Mouse (Mus musculus) olfactory bulb, adult 2 months (tissue): Measurements from ENCODE around the gene Aim2. TPM values are rescaled to one million over a fixed set of nuclear protein-coding genes. Genes with fewer than 3 reads are reported as not detected.
"Not testable (repeated sequence)": the region's sequence is repeated elsewhere in the genome, so short reads cannot be mapped to it uniquely, and the experiment has no call there.

Source experiments
- H3K27ac ChIP-seq: fragments of 200-500 bp; 2 replicates; pipeline ENCODE4 v1.5.1; 2012; ENCODE audit warnings: low read depth, low read length; ENCODE audit not compliant: insufficient read depth
- H3K4me1 ChIP-seq: fragments of 200-500 bp; 2 replicates; pipeline ENCODE4 v1.6.1; 2012; ENCODE audit warnings: low read length; ENCODE audit not compliant: control insufficient read depth, insufficient read depth
- H3K4me3 ChIP-seq: fragments of 200-500 bp; 2 replicates; pipeline ENCODE4 v1.5.1; 2012; ENCODE audit warnings: mild to moderate bottlenecking, low read depth, low read length, moderate library complexity; ENCODE audit not compliant: insufficient read depth
- CTCF ChIP-seq: fragments of 200-500 bp; IDR thresholded peaks from 2 replicates; pipeline ENCODE4 v1.5.1; 2012; ENCODE audit warnings: low read depth, mild to moderate bottlenecking, low read length, moderate library complexity; ENCODE audit not compliant: insufficient read depth
- POLR2A ChIP-seq: fragments of 200-500 bp; IDR thresholded peaks from 2 replicates; pipeline ENCODE4 v1.6.1; 2012; ENCODE audit warnings: mild to moderate bottlenecking, low read depth, low read length, moderate library complexity; ENCODE audit not compliant: insufficient read depth
- WGBS: fragments of 180-500 bp; shearing (Covaris S2); methylation state at CpG from one replicate; pipeline ENCODE4 v1.1.7; 2018; 5-methylcytosine and 5-hydroxymethylcytosine counted together
- polyA plus RNA-seq: library from polyadenylated mRNA; stranded (reverse); fragments of >200 nt; gene quantifications from 2 replicates; pipeline ENCODE4 v1.2.4, GENCODE M21; 2012; ENCODE audit warnings: low replicate concordance; ENCODE audit not compliant: missing spikeins, insufficient read depth, insufficient read length

Aim2 gene
- polyA plus RNA-seq, 1 experiment, result not detected

DNA sequence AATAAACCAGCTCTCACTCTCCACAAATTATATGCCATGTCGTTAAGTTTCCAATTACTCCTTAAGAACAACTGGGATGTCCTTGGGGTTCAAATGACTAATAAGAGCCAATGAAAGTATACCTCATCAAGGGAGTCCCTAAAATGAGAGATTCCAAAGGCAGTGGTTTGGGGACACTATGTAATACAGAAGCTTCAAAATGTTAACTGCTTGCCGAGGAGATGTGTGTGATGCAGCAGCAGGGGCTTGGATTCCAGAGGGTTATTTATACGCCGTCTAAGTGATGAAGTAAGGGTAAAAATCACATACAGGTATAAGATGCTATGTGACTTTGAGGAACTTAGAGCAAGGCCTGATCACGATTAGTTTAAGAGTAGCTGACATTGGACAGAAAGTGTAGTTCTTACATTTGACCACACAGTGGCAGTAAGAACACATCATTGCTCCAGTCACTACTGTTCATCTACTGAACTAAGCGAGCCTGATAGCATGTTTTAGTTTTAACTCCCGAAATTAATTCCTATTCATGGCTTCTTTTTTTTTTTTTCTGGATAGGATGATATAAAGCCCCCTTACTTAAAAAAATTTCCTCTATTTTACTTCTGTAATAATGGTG, 105.6 kb downstream of the Aim2 start:
- no peak overlapping the region for H3K4me3 ChIP-seq
- 43% methylated on average over 7 of the region's 7 CpGs for whole genome bisulfite sequencing
- no peak overlapping the region for H3K27ac ChIP-seq
- no peak for TF ChIP-seq CTCF
- TF ChIP-seq POLR2A, result no peak
- H3K4me1 ChIP-seq, result no peaks in the 10 kb centered on the region

DNA sequence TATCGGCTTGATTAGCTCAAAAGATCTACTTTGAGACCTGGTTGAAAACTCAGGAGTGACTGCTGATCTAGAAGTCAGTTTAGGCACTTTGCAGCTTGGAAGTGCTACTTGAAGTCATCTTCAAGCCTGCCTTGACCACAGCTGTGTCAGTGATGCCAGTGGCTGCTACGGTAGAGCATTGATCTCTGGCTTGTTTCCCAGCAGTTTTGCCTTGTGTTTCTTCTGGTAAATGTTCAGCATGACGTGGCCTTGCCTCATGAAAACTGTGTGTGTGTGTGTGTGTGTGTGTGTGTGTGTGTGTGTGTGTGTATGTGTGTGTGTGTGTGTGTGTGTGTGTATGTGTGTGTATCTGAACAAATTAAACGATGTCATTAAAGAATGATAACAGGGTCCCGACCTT, 106.1 kb downstream of the Aim2 start:
- TF ChIP-seq CTCF (no peak), POLR2A (no peak)
- H3K4me3 ChIP-seq, result no peak overlapping the region
- no peaks in the 10 kb centered on the region for H3K4me1 ChIP-seq
- H3K27ac ChIP-seq, result no peak overlapping the region
- WGBS, result 82% methylated on average over 5 of the region's 5 CpGs

DNA sequence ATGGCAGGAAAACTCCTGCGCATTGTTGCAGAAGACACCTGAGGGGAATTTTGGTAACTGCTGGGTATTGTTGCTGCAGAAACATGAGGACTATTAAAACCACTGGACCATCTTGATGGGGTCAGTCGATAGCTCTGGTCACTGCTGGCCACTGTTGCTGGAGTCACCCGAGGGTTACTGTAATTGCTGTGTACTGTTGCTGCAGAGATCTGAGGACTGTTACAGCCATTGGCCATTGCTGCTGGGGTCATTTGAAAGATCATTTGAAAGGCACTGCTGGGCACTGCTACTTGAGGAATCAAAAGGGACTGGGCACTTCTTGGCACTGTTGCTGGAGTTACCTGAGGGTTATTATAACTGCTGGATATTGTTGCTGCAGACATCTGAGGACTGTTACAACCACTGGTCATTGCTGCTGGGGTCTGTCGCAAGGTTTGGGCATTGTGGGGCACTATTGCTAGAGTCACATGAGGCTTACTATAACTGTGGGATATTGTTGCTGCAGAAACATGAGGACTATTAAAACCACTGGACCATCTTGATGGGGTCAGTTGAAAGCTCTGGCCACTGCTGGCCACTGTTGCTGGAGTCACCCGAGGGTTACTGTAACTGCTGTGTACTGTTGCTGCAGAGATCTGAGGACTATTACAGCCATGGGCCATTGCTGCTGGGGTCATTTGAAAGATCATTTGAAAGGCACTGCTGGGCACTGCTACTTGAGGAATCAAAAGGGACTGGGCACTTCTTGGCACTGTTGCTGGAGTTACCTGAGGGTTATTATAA, 129.9 kb downstream of the Aim2 start:
- H3K4me1 ChIP-seq, H3K4me3 ChIP-seq, H3K27ac ChIP-seq: not testable (repeated sequence)
- 95% methylated on average over 5 of the region's 5 CpGs for WGBS

GRCm38 (mm10) chr1:173481182-173481574, 130.5 kb downstream of the Aim2 start:
- not testable (repeated sequence) for H3K4me1 ChIP-seq, H3K4me3 ChIP-seq, H3K27ac ChIP-seq
- 80% methylated on average over 3 of the region's 3 CpGs for WGBS

DNA sequence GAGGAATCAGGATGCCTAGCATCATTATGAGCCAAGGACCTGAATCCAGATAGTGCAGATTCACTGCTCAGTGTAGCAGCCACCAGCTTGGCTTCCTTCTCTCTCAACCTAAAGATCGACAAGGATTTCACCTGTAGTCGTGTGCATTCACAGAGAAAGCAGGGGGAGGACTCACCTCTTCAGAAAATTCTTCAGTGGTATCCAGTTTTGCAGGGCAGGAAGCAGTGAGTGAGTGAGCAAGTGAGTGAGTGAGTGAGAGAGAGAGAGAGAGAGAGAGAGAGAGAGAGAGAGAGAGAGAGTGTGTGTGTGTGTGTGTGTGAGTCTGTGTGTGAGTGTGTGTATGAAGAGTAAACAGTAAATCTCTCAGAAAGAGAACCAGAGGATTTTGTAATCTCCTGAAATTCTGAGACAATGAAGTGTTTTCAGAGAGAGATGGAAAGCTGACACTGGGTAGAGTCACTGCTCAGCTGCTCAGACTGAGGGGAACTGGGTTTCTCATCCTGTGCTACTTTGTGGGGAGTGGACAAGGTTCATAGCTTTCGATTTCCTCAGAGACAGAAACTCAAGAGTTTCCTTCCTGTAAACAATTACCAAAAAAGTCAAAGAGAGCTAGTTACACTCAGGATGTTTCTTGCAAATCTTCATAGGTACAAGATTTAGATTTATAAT, 140.3 kb downstream of the Aim2 start, which contains the start of gene Ifi206:
Gene Ifi206, minus strand, starts transcription at position 230 of the 669 bp plus-strand sequence.
- H3K4me3 ChIP-seq, H3K4me1 ChIP-seq, H3K27ac ChIP-seq: not testable (repeated sequence)
- WGBS, result 88% methylated on average over 3 of the region's 3 CpGs

GRCm38 (mm10) chr1:173491483-173491882, 140.8 kb downstream of the Aim2 start:
- not testable (repeated sequence) for H3K27ac ChIP-seq, H3K4me3 ChIP-seq, H3K4me1 ChIP-seq

DNA sequence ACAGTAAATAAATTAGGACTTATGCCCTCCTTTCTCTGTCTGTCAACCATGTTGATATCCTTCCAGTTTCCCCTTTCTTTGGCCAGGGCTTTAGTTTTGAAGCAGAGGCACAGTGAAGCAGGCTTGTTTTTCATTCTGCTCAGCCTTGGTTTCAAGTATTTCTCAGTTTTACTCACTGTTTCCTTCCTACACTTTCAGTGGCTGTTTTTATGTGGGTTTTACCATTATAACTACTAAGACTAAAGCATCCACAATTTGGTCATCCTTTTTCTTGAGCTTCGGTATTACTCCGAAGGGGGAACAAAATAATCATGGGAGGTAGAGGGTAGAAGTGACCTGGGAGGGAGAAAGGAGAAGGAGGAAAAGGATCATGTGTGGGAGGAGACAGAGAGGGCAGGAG, 159.9 kb downstream of the Aim2 start:
- 96% methylated on average over 2 of the region's 2 CpGs for WGBS
- not testable (repeated sequence) for H3K4me3 ChIP-seq, H3K27ac ChIP-seq, H3K4me1 ChIP-seq

Other genes starting within 250 kb of the Aim2 start
- not detected in 2 replicates for gene Olfr1408, start 213.5 kb upstream of the Aim2 start, polyA plus RNA-seq
- not detected in 2 replicates for gene Olfr1406, start 160.2 kb upstream of the Aim2 start, polyA plus RNA-seq
- not detected in 2 replicates for gene Olfr218, start 153.1 kb upstream of the Aim2 start, polyA plus RNA-seq
- not detected in 2 replicates for gene Olfr1404, start 138.5 kb upstream of the Aim2 start, polyA plus RNA-seq
- not detected in 2 replicates for gene Fcer1a, start 123.7 kb upstream of the Aim2 start, polyA plus RNA-seq
- gene Olfr418, start 84.9 kb upstream of the Aim2 start, polyA plus RNA-seq, result not detected in 2 replicates
- not detected in 2 replicates for gene Mptx2, start 73.1 kb upstream of the Aim2 start, polyA plus RNA-seq
- gene Ackr1, start 17.1 kb upstream of the Aim2 start, polyA plus RNA-seq, result not detected in 2 replicates
- gene Cadm3, start 16.8 kb downstream of the Aim2 start, polyA plus RNA-seq, result 88.8 TPM in 1 of 2 replicates, not detected in the other
- gene Ifi206, start 140.2 kb downstream of the Aim2 start, polyA plus RNA-seq, result not detected in 2 replicates
- gene Ifi214, start 185.1 kb downstream of the Aim2 start, polyA plus RNA-seq, result not detected in 2 replicates
- gene Ifi213, start 248.4 kb downstream of the Aim2 start, polyA plus RNA-seq, result not detected in 2 replicates